Mouse (Mus musculus): ENCODE results near the gene Mrps26.

GRCm38 (mm10) chr2:130515791-130516190, 47.8 kb upstream of the Mrps26 start:
- TF ChIP-seq POLR2A (IDR thresholded peaks at IDR 0.05; ENCODE audit: extremely low read depth, insufficient read depth, low read length) (no peak), CTCF (IDR thresholded peaks at IDR 0.05; ENCODE audit: extremely low read depth, insufficient read depth, low read length) (no peak)
